Mouse (Mus musculus) CD4-positive naive resting alpha-beta T cell, adult 57 days (primary cell): ENCODE measurements around the gene Retnla. TPM values are rescaled to one million over a fixed set of nuclear protein-coding genes. Genes with fewer than 3 reads are reported as not detected.

Experiments used
- total RNA-seq: library from RNA; stranded (reverse); gene quantifications from one replicate; pipeline ENCODE4 v1.2.4, GENCODE M21; 2023

The Retnla gene
- not detected for total RNA-seq

GRCm38 (mm10) chr16:48842266-48842665, at the start of gene Retnla:
Gene Retnla (plus strand): TSS chr16:48842551.

GRCm38 (mm10) chr16:48816695-48817094, 25.7 kb upstream of the Retnla start, which contains the start of gene Retnlb:
Gene Retnlb (plus strand): TSS chr16:48816856.

GRCm38 (mm10) chr16:48872321-48872720, 30.0 kb downstream of the Retnla start, which contains the start of gene Retnlg:
Gene Retnlg (plus strand): TSS chr16:48872621.

Other genes with a start within 250 kb of the Retnla start
- 125 TPM for gene Trat1, start 70.5 kb upstream of the Retnla start, total RNA-seq
- gene Retnlb, start 25.7 kb upstream of the Retnla start, total RNA-seq: not detected
- 6.9 TPM for gene Retnlg, start 30.1 kb downstream of the Retnla start, total RNA-seq
- gene Dzip3, start 151.6 kb downstream of the Retnla start, total RNA-seq: 7.3 TPM
- gene Cip2a, start 151.6 kb downstream of the Retnla start, total RNA-seq: 6.8 TPM
- not detected for gene Myh15, start 214.9 kb downstream of the Retnla start, total RNA-seq